Mouse (Mus musculus): Measurements from ENCODE around the gene Foxm1. TPM values are rescaled to one million over a fixed set of nuclear protein-coding genes. Genes with fewer than 3 reads are reported as not detected.

The Foxm1 gene
- polyA plus RNA-seq, 2 experiments = 12.2 to 25.5 TPM

DNA sequence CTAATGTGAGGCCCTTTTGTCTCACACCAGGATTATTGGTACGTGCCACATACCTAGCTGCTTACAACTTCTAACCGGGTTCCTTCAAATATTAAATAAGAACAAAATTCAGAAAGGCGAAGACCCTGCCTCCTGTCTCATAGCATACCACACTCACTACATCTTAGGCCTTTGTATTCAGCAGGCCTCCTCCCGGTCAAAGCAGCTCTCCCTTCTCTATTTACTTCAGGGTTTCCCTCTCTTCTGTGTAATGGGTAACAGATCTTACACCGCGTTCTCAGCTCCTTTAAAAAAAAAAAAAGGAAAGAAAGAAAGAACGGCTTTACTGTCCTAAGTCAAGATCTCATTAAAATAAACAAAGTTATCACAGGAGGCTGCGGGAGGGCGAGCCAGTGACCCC lies 866 bp upstream of the Foxm1 start:
- Histone ChIP-seq H3K4me3 (ENCODE audit: insufficient read depth in 1 of 2, low read depth in 2 of 2, low read length in 2 of 2) (peak overlapping the region; percentile 66 to 67), H3K4me1 (replicated peaks; ENCODE audit: control insufficient read depth in 2 of 2, insufficient read depth in 2 of 2, low read length in 1 of 2) (peaks cover 0 to 13% of the 10 kb centered on the region in 2 experiments; a peak in 3 of 4 replicates), H3K9me3 (ENCODE audit: control insufficient read depth, low read length) (no peaks in the 10 kb centered on the region), H3K36me3 (replicated peaks; ENCODE audit: control insufficient read depth, insufficient read depth, low read depth) (peaks cover 32% of the 10 kb centered on the region), H3K4me2 (ENCODE audit: low read depth) (peak overlapping the region; percentile 91), H3K9ac (replicated peaks) (peak overlapping the region; percentile 86), H3K27me3 (ENCODE audit: control insufficient read depth, insufficient read depth, low read length) (no peaks in the 10 kb centered on the region), H3K27ac (peak overlapping the region; percentile 78)
- DNase-seq (ENCODE audit: low read depth in 3 of 3, low spot score in 3 of 3) (no peak), ATAC-seq (ENCODE audit: insufficient read depth) (no peak)
- WGBS (ENCODE audit: insufficient replicate concordance) = 15% methylated on average over 9 of the region's 9 CpGs
- TF ChIP-seq CTCF (IDR thresholded peaks at IDR 0.05; ENCODE audit: low read depth) (no peak), EP300 (IDR thresholded peaks at IDR 0.05; ENCODE audit: low read depth) (no peak)

DNA sequence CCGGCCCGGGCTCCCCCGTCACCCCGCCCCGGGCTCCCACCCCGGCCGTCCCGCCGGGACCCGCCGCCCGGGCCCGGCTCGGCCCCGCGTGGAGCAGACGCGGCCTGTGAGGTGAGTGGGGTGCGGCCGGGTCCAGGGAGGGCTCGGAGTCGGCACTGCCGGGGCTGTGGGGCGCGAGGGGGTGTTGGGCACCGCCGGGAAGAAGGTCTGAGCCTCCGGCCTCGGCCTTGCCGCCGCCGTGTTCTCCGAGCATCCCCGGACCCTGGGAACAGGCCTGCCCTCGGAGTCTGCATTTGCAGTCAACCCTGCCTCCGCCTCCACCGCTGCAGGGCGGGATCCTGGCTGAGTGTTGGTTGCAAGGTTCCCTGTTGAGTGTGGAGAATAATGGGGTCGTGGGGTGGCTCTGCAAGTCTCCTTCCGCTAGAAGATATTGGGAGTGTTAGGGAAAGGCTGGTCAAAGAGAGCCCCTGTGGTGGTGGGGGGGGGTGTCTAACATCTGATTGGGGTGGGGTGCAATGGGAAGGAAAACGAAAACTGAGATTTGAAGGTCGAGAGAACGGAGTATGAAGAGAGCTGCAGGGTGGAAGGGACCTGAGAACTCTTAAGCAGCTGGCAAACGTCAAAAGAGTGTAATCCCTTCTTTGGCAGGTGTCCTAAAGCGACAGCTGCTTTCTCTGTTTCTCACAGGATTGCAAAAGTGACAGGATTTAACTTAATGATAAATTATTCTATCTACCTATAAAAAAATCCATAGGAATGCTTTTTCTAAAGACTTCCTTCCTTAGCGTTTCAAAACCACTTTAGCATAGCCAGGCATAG lies 449 bp downstream of the Foxm1 start:
- H3K4me1 ChIP-seq (replicated peaks; ENCODE audit: control insufficient read depth in 2 of 2, insufficient read depth in 2 of 2, low read length in 1 of 2) = peaks cover 0 to 13% of the 10 kb centered on the region in 2 experiments; a peak in 3 of 4 replicates
- peak overlapping the region; percentile 86 for H3K9ac ChIP-seq (replicated peaks)
- TF ChIP-seq CTCF (IDR thresholded peaks at IDR 0.05; ENCODE audit: low read depth) = no peak
- no peak for TF ChIP-seq EP300 (IDR thresholded peaks at IDR 0.05; ENCODE audit: low read depth)
- H3K27me3 ChIP-seq (ENCODE audit: control insufficient read depth, insufficient read depth, low read length) = no peaks in the 10 kb centered on the region
- no peaks in the 10 kb centered on the region for H3K9me3 ChIP-seq (ENCODE audit: control insufficient read depth, low read length)
- DNase-seq (ENCODE audit: low read depth in 3 of 3, low spot score in 3 of 3) = no peak
- H3K36me3 ChIP-seq (replicated peaks; ENCODE audit: control insufficient read depth, insufficient read depth, low read depth) = peaks cover 33% of the 10 kb centered on the region
- peak; percentile 45 for ATAC-seq (ENCODE audit: insufficient read depth)
- H3K4me2 ChIP-seq (ENCODE audit: low read depth) = peak overlapping the region; percentile 91
- WGBS (ENCODE audit: insufficient replicate concordance) = 2% methylated on average over 46 of the region's 46 CpGs
- peak overlapping the region; percentile 78 for H3K27ac ChIP-seq
- peak overlapping the region; percentile 66 to 67 for H3K4me3 ChIP-seq (ENCODE audit: insufficient read depth in 1 of 2, low read depth in 2 of 2, low read length in 2 of 2)

DNA sequence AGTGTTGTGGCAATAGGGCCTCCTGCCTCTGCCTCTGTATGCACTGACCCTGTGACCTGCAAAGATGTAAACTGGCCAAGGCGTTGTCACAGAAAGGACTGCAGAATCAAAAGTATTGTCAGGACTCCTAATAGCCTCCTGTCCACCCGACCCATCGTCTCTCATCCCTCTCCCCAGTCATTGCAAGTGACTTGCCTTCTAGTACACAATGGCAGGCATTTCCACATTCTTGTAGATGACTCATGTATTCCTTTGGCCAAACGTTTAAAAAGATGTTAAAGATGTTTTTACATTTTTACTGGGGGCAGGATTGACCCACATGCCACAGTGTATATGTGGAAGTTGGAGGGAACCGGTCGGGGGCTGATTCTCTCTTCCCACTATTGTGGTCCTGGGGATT lies 2.0 kb downstream of the Foxm1 start:
- 78% methylated on average over 6 of the region's 6 CpGs for WGBS (ENCODE audit: insufficient replicate concordance)
- no peak for TF ChIP-seq EP300 (IDR thresholded peaks at IDR 0.05; ENCODE audit: low read depth)
- no peak for TF ChIP-seq CTCF (IDR thresholded peaks at IDR 0.05; ENCODE audit: low read depth)
- ATAC-seq (ENCODE audit: insufficient read depth) (no peak), DNase-seq (ENCODE audit: low read depth in 3 of 3, low spot score in 3 of 3) (no peak)
- Histone ChIP-seq H3K4me3 (ENCODE audit: insufficient read depth in 1 of 2, low read depth in 2 of 2, low read length in 2 of 2) (no peak overlapping the region; a peak in 1 of 4 replicates), H3K27me3 (ENCODE audit: control insufficient read depth, insufficient read depth, low read length) (no peaks in the 10 kb centered on the region), H3K36me3 (replicated peaks; ENCODE audit: control insufficient read depth, insufficient read depth, low read depth) (peaks cover 36% of the 10 kb centered on the region), H3K4me1 (replicated peaks; ENCODE audit: control insufficient read depth in 2 of 2, insufficient read depth in 2 of 2, low read length in 1 of 2) (peaks cover 0 to 13% of the 10 kb centered on the region in 2 experiments; a peak in 3 of 4 replicates), H3K4me2 (ENCODE audit: low read depth) (no peak overlapping the region; the same call in 1 of the 2 replicates), H3K9me3 (ENCODE audit: control insufficient read depth, low read length) (no peaks in the 10 kb centered on the region), H3K27ac (no peak overlapping the region), H3K9ac (replicated peaks) (no peak overlapping the region)

DNA sequence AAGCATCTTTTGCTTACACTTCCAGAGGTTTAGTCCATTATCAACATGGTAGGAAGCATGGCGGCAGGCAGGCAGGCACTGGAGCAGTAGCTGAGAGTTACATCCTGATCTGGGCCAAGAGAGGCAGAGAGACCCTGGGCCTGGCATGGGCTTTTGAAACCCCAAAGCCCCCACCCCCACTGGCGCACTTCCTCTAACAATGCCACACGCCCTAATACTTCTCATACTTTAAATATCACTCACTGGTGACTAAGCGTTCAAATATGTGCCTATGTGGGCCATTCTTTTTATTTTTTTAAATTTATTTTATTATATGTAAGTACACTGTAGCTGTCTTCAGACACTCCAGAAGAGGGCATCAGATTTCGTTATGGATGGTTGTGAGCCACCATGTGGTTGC lies 3.7 kb downstream of the Foxm1 start:
- Histone ChIP-seq H3K27me3 (ENCODE audit: control insufficient read depth, insufficient read depth, low read length) (no peaks in the 10 kb centered on the region), H3K4me1 (replicated peaks; ENCODE audit: control insufficient read depth in 2 of 2, insufficient read depth in 2 of 2, low read length in 1 of 2) (peaks cover 0 to 6% of the 10 kb centered on the region in 2 experiments; a peak in 3 of 4 replicates), H3K27ac (no peak overlapping the region), H3K9me3 (ENCODE audit: control insufficient read depth, low read length) (no peaks in the 10 kb centered on the region), H3K4me2 (ENCODE audit: low read depth) (no peak overlapping the region), H3K36me3 (replicated peaks; ENCODE audit: control insufficient read depth, insufficient read depth, low read depth) (peaks cover 45% of the 10 kb centered on the region), H3K4me3 (ENCODE audit: insufficient read depth in 1 of 2, low read depth in 2 of 2, low read length in 2 of 2) (no peak overlapping the region), H3K9ac (replicated peaks) (no peak overlapping the region)
- ATAC-seq (ENCODE audit: insufficient read depth) (no peak), DNase-seq (ENCODE audit: low read depth in 3 of 3, low spot score in 3 of 3) (no peak)
- WGBS (ENCODE audit: insufficient replicate concordance) = 82% methylated on average over 5 of the region's 5 CpGs
- no peak for TF ChIP-seq CTCF (IDR thresholded peaks at IDR 0.05; ENCODE audit: low read depth)
- TF ChIP-seq EP300 (IDR thresholded peaks at IDR 0.05; ENCODE audit: low read depth) = no peak

DNA sequence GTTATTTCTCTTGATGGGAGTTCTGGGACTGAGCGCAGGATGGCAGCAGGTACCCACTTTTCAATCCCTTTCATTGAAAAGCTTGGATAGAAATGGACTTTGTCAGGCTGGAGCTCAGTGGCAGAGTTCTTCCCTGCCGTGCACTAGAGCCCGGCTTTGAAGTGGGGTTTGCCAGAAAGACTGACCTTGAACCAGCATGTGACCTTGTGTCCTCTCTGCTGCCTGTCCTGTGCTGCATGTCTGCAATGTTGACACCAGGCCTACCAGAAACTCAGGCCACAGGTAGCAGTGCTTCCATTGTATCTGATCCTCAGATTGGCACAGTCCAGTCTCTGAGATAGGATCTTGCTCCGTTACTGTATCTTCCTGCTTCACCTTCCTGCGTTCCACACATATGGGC lies 7.3 kb downstream of the Foxm1 start:
- no peak overlapping the region for H3K27ac ChIP-seq
- H3K27me3 ChIP-seq (ENCODE audit: control insufficient read depth, insufficient read depth, low read length) = no peaks in the 10 kb centered on the region
- TF ChIP-seq CTCF (IDR thresholded peaks at IDR 0.05; ENCODE audit: low read depth) (no peak), EP300 (IDR thresholded peaks at IDR 0.05; ENCODE audit: low read depth) (no peak)
- ATAC-seq (ENCODE audit: insufficient read depth) = peak; percentile 27; the same call in 1 of the 2 replicates
- H3K36me3 ChIP-seq (replicated peaks; ENCODE audit: control insufficient read depth, insufficient read depth, low read depth) = peaks cover 75% of the 10 kb centered on the region
- DNase-seq (ENCODE audit: low read depth in 3 of 3, low spot score in 3 of 3) = no peak
- no peak overlapping the region for H3K4me3 ChIP-seq (ENCODE audit: insufficient read depth in 1 of 2, low read depth in 2 of 2, low read length in 2 of 2)
- H3K9me3 ChIP-seq (ENCODE audit: control insufficient read depth, low read length) = no peaks in the 10 kb centered on the region
- 83% methylated on average over 5 of the region's 5 CpGs for WGBS (ENCODE audit: insufficient replicate concordance)
- H3K4me2 ChIP-seq (ENCODE audit: low read depth) = no peak overlapping the region
- H3K4me1 ChIP-seq (replicated peaks; ENCODE audit: control insufficient read depth in 2 of 2, insufficient read depth in 2 of 2, low read length in 1 of 2) = no peaks in the 10 kb centered on the region
- no peak overlapping the region for H3K9ac ChIP-seq (replicated peaks)

All from liver, embryonic 14.5 days (tissue).